Mouse (Mus musculus) intestine, postnatal 0 days (tissue): ENCODE results near the gene H2-DMb1. TPM values are rescaled to one million over a fixed set of nuclear protein-coding genes. Genes with fewer than 3 reads are reported as not detected.

Experiments
- ATAC-seq: fragments of 200-750 bp; cut with Nextera tagmentation; 2 replicates; pipeline ENCODE4 v1.8.0; 2017; ENCODE audit warnings: mild to moderate bottlenecking, moderate TSS enrichment, moderate library complexity
- H3K27ac ChIP-seq: fragments of 300-500 bp; sonication (generic); 2 replicates; pipeline ENCODE4 v1.5.1; 2014; ENCODE audit warnings: mild to moderate bottlenecking, low read depth, low read length, moderate library complexity
- H3K27me3 ChIP-seq: fragments of 300-500 bp; sonication (generic); replicated peaks from 2 replicates; pipeline ENCODE4 v1.6.1; 2014; ENCODE audit warnings: low read length, mixed read lengths; ENCODE audit not compliant: control insufficient read depth, insufficient read depth
- H3K36me3 ChIP-seq: fragments of 300-500 bp; sonication (generic); 2 replicates; pipeline ENCODE4 v1.6.1; 2014; ENCODE audit warnings: mild to moderate bottlenecking, moderate library complexity; ENCODE audit not compliant: control insufficient read depth, insufficient read depth
- H3K4me1 ChIP-seq: fragments of 300-500 bp; sonication (generic); replicated peaks from 2 replicates; pipeline ENCODE4 v1.6.1; 2014; ENCODE audit warnings: antibody characterized with exemption, low read length, mixed read lengths; ENCODE audit not compliant: control insufficient read depth, insufficient read depth
- H3K4me2 ChIP-seq: fragments of 300-500 bp; sonication (generic); replicated peaks from 2 replicates; pipeline ENCODE4 v1.6.1; 2014; ENCODE audit warnings: low read depth, mild to moderate bottlenecking, moderate library complexity
- H3K4me3 ChIP-seq: fragments of 300-500 bp; sonication (generic); 2 replicates; pipeline ENCODE4 v1.5.1; 2014; ENCODE audit warnings: low read depth, low read length
- H3K9ac ChIP-seq: fragments of 300-500 bp; sonication (generic); 2 replicates; pipeline ENCODE4 v1.6.1; 2014; ENCODE audit warnings: mild to moderate bottlenecking, low read depth, low read length
- H3K9me3 ChIP-seq: fragments of 300-500 bp; sonication (generic); 2 replicates; pipeline ENCODE4 v1.6.1; 2016; ENCODE audit warnings: mixed run types; ENCODE audit not compliant: control insufficient read depth
- CTCF ChIP-seq: sonication (generic); IDR thresholded peaks from 2 replicates; pipeline ENCODE4 v1.5.1; 2016; ENCODE audit warnings: low read depth, mild to moderate bottlenecking, control low read depth, antibody characterized with exemption, moderate library complexity
- WGBS: fragments of 180-500 bp; shearing (Covaris S2); extraction: QIAGEN DNeasy Blood & Tissue Kit; methylation state at CpG from one replicate; pipeline ENCODE4 v1.1.7; 2014; 5-methylcytosine and 5-hydroxymethylcytosine counted together
- polyA plus RNA-seq: library from polyadenylated mRNA; unstranded; fragments of >200 nt; fragmentation: Nextera tagmentation; extraction: Ambion mirVana; gene quantifications from 2 replicates; pipeline ENCODE4 v1.2.1, GENCODE M21; 2015

H2-DMb1 gene
- 5.1 and 6.4 TPM in 2 replicates for polyA plus RNA-seq

DNA sequence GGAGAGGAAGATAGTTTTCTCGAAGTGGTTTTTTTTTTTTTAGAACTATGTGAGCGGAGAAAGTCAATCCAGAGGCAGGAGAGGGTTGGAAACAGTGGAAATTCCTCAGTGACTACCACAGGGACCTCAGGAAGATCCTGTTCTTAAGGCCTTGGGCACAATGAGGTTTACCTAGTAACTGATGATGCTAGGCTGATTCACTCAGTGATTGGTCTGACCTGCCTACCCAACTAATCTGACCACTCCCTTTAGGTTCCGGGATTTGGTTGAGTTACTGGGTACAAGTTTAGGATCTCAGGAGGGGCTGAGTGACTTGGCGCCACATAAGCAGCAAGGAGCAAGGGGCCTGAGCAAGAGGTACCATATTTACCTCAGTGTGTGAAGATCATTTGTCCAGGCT, at the start of gene H2-DMb1:
H2-DMb1 (plus strand) TSS at position 150 of the 400 bp plus-strand sequence.
- Histone ChIP-seq H3K27ac (no peak within 1 kb of the TSS), H3K9me3 (no peaks in the 10 kb centered on the region), H3K27me3 (no peaks in the 10 kb centered on the region), H3K4me3 (no peak within 1 kb of the TSS), H3K36me3 (no peaks in the 10 kb centered on the region), H3K9ac (no peak within 1 kb of the TSS), H3K4me2 (0 out of 2 replicates have a peak within 1 kb of the TSS, but pooled peaks have one; percentile 24), H3K4me1 (no peaks in the 10 kb centered on the region)
- no peak for TF ChIP-seq CTCF
- 50% methylated on average over 4 of the region's 4 CpGs for WGBS
- ATAC-seq: peak; percentile 65; the same call in 1 of the 2 replicates

DNA sequence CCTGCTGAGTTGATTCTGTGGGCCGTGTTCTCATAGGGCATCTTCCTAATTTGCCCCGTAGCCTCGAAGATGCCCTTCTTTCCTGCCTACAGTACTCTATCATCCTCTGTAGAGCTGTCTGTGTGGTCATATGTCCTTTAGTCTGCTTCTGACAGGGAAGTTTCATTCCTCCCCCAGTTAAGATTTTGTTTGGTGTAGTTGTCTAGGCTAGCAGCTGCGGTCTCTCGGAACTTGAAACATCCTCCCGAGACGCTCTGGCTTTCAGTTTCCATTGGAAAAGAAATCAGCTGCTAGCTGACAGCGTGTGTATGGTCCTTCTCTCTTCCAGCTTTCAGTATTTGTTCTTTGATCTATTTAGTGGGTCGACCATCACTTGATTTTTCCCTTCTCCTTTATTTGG, 48.1 kb upstream of the H2-DMb1 start:
- Histone ChIP-seq H3K27me3 (no peaks in the 10 kb centered on the region), H3K9ac (no peak overlapping the region), H3K4me3 (no peak overlapping the region), H3K27ac (no peak overlapping the region), H3K4me2 (no peak overlapping the region), H3K4me1 (0 out of 2 replicates have a peak, but pooled peaks cover 3% of the 10 kb centered on the region), H3K36me3 (peaks cover 6% of the 10 kb centered on the region; the same call in 1 of the 2 replicates), H3K9me3 (no peaks in the 10 kb centered on the region)
- no peak for TF ChIP-seq CTCF
- no peak for ATAC-seq
- 75% methylated on average over 9 of the region's 9 CpGs for WGBS

DNA sequence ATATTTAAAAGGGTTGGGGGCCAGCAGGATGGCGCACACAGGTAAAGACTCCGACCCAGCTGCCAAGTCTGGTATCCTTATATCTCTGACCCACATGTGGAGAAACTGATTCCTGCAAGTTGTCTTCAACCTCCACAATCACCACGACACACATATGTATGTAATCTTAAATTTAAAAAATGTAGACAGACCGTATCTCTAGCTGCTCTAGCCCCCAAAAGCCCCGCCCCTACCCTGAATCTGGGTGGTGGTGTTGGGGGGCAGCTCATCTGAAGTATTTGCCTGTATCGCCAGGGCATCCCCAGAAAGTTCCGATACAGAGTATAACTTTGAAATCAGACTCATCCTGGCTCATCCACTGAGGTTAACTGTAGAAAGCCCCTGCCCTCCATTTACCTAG, 46.3 kb upstream of the H2-DMb1 start:
- 85% methylated on average over 7 of the region's 7 CpGs for WGBS
- Histone ChIP-seq H3K9me3 (no peaks in the 10 kb centered on the region), H3K36me3 (peaks cover 20% of the 10 kb centered on the region), H3K4me3 (no peak overlapping the region), H3K4me1 (0 out of 2 replicates have a peak, but pooled peaks cover 2% of the 10 kb centered on the region), H3K9ac (no peak overlapping the region), H3K27me3 (no peaks in the 10 kb centered on the region), H3K27ac (no peak overlapping the region), H3K4me2 (no peak overlapping the region)
- no peak for ATAC-seq
- TF ChIP-seq CTCF: no peak

DNA sequence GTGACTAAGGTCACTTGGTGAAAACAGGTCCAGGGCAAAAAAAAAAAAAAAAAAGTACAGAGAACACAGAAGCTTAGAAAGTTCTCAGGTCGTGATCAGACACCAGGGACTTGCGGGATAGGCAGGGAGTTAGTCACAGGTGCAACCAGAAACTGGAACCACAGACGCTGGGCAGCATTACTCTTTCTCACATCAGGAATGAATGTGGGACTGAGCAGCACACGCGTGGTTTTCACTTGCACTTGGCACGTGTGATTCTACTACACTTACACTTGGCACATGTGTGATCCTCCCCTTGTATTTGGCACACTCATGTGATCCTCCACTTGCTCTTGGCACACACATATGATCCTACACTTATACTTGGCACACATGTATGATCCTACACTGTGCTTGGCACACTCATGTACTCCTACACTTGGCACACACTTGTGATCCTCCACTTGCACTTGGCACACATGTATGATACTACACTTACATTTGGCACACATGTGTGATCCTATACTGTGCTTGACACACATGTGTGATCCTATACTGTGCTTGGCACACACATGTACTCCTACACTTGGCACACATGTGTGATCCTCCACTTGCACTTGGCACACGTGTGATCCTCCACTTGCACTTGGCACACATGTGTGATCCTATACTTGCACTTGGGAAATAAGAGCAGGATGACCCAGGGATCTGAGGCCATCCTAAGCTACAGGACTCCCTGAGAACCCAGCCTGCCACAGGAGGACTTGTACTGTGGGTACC, 45.6 kb upstream of the H2-DMb1 start:
- no peaks in the 10 kb centered on the region for H3K9me3 ChIP-seq
- WGBS: 77% methylated on average over 7 of the region's 7 CpGs
- TF ChIP-seq CTCF: no peak
- no peak for ATAC-seq
- H3K4me1 ChIP-seq: no peaks in the 10 kb centered on the region
- no peak overlapping the region for H3K9ac ChIP-seq
- no peak overlapping the region for H3K27ac ChIP-seq
- no peak overlapping the region for H3K4me3 ChIP-seq
- H3K27me3 ChIP-seq: no peaks in the 10 kb centered on the region
- H3K4me2 ChIP-seq: no peak overlapping the region
- H3K36me3 ChIP-seq: peaks cover 27% of the 10 kb centered on the region

DNA sequence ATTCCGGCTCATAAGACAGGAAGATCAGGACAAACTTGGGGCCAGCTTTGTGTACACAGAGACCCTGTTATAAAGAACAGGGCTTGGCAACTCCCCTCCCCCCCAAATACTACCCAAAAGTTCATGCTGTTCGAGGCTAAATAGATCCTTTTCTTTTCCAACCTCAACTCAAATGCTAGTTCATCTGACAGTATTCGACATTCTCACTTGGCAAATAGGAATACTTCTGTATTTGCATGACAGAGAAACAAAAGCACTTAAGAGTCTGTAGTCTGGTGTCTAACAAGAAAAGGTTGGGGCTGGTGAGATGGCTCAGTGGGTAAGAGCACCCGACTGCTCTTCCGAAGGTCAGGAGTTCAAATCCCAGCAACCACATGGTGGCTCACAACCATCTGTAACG, 44.4 kb upstream of the H2-DMb1 start:
- Histone ChIP-seq H3K4me3 (no peak overlapping the region), H3K4me1 (no peaks in the 10 kb centered on the region), H3K9me3 (no peaks in the 10 kb centered on the region), H3K27ac (no peak overlapping the region), H3K36me3 (peaks cover 39% of the 10 kb centered on the region), H3K9ac (no peak overlapping the region), H3K27me3 (no peaks in the 10 kb centered on the region), H3K4me2 (no peak overlapping the region)
- no peak for TF ChIP-seq CTCF
- no peak for ATAC-seq
- WGBS: 78% methylated on average over 5 of the region's 6 CpGs

DNA sequence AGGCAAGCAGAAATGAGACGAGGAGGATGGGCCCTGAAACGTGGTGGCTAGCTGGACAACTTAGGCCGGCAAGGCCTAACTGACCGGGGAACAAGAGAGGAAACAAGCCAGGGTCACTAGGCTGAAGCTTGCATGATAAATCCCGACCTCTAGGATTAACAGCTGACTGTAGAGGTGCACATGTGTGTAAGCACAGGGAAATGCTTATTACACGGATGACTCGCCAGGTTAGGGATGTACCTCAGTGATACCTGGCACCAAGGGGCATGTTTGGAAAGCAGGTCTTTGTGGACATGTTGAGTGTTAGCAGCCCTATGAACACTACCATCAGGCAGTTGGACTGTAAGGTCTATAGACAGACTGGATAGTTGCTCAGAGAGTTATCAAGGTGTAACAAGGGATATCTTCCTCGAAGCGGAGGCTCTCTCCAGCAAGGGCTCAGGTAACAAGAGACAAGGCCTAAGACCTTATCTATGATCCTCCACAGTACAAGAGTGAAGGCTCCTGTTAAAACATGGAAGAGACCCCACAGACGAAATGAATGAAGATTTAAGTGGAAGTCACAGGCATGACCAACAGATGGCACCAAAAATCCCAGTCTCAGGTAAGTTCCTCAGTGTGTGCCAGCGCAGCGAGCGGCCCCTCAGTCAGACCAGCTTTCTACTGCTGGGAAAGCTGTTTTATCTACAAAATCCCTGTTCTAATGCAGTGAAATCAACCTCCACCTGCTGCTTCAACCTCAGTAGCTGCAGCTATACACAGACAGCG, 43.6 kb upstream of the H2-DMb1 start:
- ATAC-seq: no peak

More for the DNA sequence above, 43.6 kb upstream of the H2-DMb1 start:
- Histone ChIP-seq H3K4me1 (no peaks in the 10 kb centered on the region), H3K4me2 (no peak overlapping the region), H3K27ac (no peak overlapping the region), H3K9me3 (no peaks in the 10 kb centered on the region), H3K9ac (no peak overlapping the region), H3K27me3 (no peaks in the 10 kb centered on the region), H3K36me3 (peaks cover 46% of the 10 kb centered on the region), H3K4me3 (no peak overlapping the region)
- peak; percentile 50 for TF ChIP-seq CTCF
- 75% methylated on average over 14 of the region's 14 CpGs for WGBS
